Mouse (Mus musculus) MEL (cell line): ENCODE results near the gene Ect2l. TPM values are rescaled to one million over a fixed set of nuclear protein-coding genes. Genes with fewer than 3 reads are reported as not detected.

Experiments used
- DNase-seq: peaks from one replicate; pipeline ENCODE4 v3.0.0; 2011; ENCODE audit warnings: low read depth, low spot score
- H3K27ac ChIP-seq: 2 replicates; pipeline ENCODE4 v1.5.1; 2012; ENCODE audit warnings: low read depth, mild to moderate bottlenecking, control low read depth, low read length, moderate library complexity; ENCODE audit not compliant: control insufficient read depth
- H3K27me3 ChIP-seq, 2 experiments: fragments of 150-350 bp in 1 of 2; sonication (generic) in 1 of 2; 2 replicates each; pipeline ENCODE4 v1.6.1; 2012; ENCODE audit warnings: low read length in 2 of 2, mild to moderate bottlenecking in 2 of 2, improper control_type of control experiment in 1 of 2, moderate library complexity in 1 of 2; ENCODE audit not compliant: insufficient read depth in 2 of 2, control insufficient read depth in 1 of 2
- H3K36me3 ChIP-seq, 2 experiments: 2 replicates each; pipeline ENCODE4 v1.6.1; 2012 to 2014; ENCODE audit warnings: low read length in 2 of 2, improper control_type of control experiment in 1 of 2, inconsistent platforms in 1 of 2, mild to moderate bottlenecking in 1 of 2; ENCODE audit not compliant: insufficient read depth in 2 of 2, control insufficient read depth in 1 of 2
- H3K4me1 ChIP-seq, 2 experiments: fragments of 150-350 bp in 1 of 2; sonication (generic) in 1 of 2; 2 replicates each; pipeline ENCODE4 v1.6.1; 2012; ENCODE audit warnings: low read length in 2 of 2, improper control_type of control experiment in 1 of 2, mild to moderate bottlenecking in 1 of 2; ENCODE audit not compliant: insufficient read depth in 2 of 2, control insufficient read depth in 1 of 2
- H3K4me3 ChIP-seq, 2 experiments: fragments of 150-350 bp in 1 of 2; sonication (generic) in 1 of 2; 2 replicates each; pipeline ENCODE4 v1.5.1; 2012; ENCODE audit warnings: low read depth in 2 of 2, low read length in 2 of 2, mild to moderate bottlenecking in 2 of 2, moderate library complexity in 2 of 2, control low read depth in 1 of 2, improper control_type of control experiment in 1 of 2; ENCODE audit not compliant: control insufficient read depth in 1 of 2, insufficient read depth in 1 of 2
- H3K79me2 ChIP-seq: 2 replicates; pipeline ENCODE4 v1.6.1; 2012; ENCODE audit warnings: mild to moderate bottlenecking, low read length, moderate library complexity; ENCODE audit not compliant: control insufficient read depth, poor library complexity, insufficient read depth
- H3K9ac ChIP-seq: 2 replicates; pipeline ENCODE4 v1.6.1; 2012; ENCODE audit warnings: low read depth, mild to moderate bottlenecking, control low read depth, low read length, moderate library complexity; ENCODE audit not compliant: control insufficient read depth, poor library complexity, severe bottlenecking
- H3K9me3 ChIP-seq: fragments of 150-350 bp; sonication (generic); replicated peaks from 2 replicates; pipeline ENCODE4 v1.6.1; 2012; ENCODE audit warnings: mild to moderate bottlenecking, low read length, improper control_type of control experiment, moderate library complexity; ENCODE audit not compliant: insufficient read depth
- BHLHE40 ChIP-seq: IDR thresholded peaks from 2 replicates; pipeline ENCODE4 v1.6.1; 2012; ENCODE audit warnings: low read depth, mild to moderate bottlenecking, inconsistent platforms, low read length, improper control_type of control experiment, borderline replicate concordance
- CHD1 ChIP-seq: IDR thresholded peaks from 2 replicates; pipeline ENCODE4 v1.6.1; 2012; ENCODE audit warnings: low read depth, mild to moderate bottlenecking, inconsistent platforms, low read length, improper control_type of control experiment
- CTCF ChIP-seq, 3 experiments: IDR thresholded peaks in 2 of 3; conservative IDR thresholded peaks in 1 of 3; 2 replicates each; pipeline ENCODE4 v1.5.1; 2011 to 2012; ENCODE audit warnings: low read length in 3 of 3, low read depth in 2 of 3, mild to moderate bottlenecking in 2 of 3, improper control_type of control experiment in 1 of 3, inconsistent platforms in 1 of 3, mixed read lengths in 1 of 3, moderate library complexity in 1 of 3; ENCODE audit not compliant: control insufficient read depth in 1 of 3, insufficient read depth in 1 of 3, poor library complexity in 1 of 3, severe bottlenecking in 1 of 3
- ELF1 ChIP-seq: IDR thresholded peaks from 2 replicates; pipeline ENCODE4 v1.6.1; 2014; ENCODE audit warnings: low read depth, mild to moderate bottlenecking, inconsistent platforms, low read length, improper control_type of control experiment, moderate library complexity
- GABPA ChIP-seq: IDR thresholded peaks from 2 replicates; pipeline ENCODE4 v1.6.1; 2012; ENCODE audit warnings: low read depth, mild to moderate bottlenecking, inconsistent platforms, low read length, improper control_type of control experiment, moderate library complexity
- JUND ChIP-seq: IDR thresholded peaks from 2 replicates; pipeline ENCODE4 v1.6.1; 2011; ENCODE audit warnings: low read depth, mild to moderate bottlenecking, improper control_type of control experiment, low read length
- MAFK ChIP-seq: IDR thresholded peaks from 2 replicates; pipeline ENCODE4 v1.6.1; 2011; ENCODE audit warnings: low read depth, mild to moderate bottlenecking, low read length, improper control_type of control experiment, borderline replicate concordance
- MEF2A ChIP-seq: IDR thresholded peaks from 2 replicates; pipeline ENCODE4 v1.6.1; 2014; ENCODE audit warnings: low read depth, mild to moderate bottlenecking, inconsistent platforms, low read length, improper control_type of control experiment; ENCODE audit not compliant: poor library complexity, insufficient replicate concordance, severe bottlenecking; ENCODE audit errors: extremely low read depth
- MXI1 ChIP-seq: IDR thresholded peaks from 2 replicates; pipeline ENCODE4 v1.6.1; 2011; ENCODE audit warnings: mild to moderate bottlenecking, low read depth, low read length, improper control_type of control experiment
- MYB ChIP-seq: IDR thresholded peaks from 2 replicates; pipeline ENCODE4 v1.6.1; 2011; ENCODE audit warnings: mild to moderate bottlenecking, low read depth, low read length, improper control_type of control experiment
- MYC ChIP-seq: IDR thresholded peaks from 2 replicates; pipeline ENCODE4 v1.6.1; 2011; ENCODE audit warnings: low read depth, mild to moderate bottlenecking, low read length, improper control_type of control experiment, moderate library complexity
- NELFE ChIP-seq: IDR thresholded peaks from 2 replicates; pipeline ENCODE4 v1.6.1; 2011; ENCODE audit warnings: low read depth, low read length, improper control_type of control experiment
- NRF1 ChIP-seq: IDR thresholded peaks from 2 replicates; pipeline ENCODE4 v1.6.1; 2014; ENCODE audit warnings: low read depth, mild to moderate bottlenecking, inconsistent platforms, low read length, improper control_type of control experiment, moderate library complexity; ENCODE audit not compliant: poor library complexity, insufficient read depth, severe bottlenecking
- POLR2A ChIP-seq, 2 experiments: IDR thresholded peaks; 2 replicates each; pipeline ENCODE4 v1.6.1; 2011 to 2012; ENCODE audit warnings: low read length in 2 of 2, mild to moderate bottlenecking in 2 of 2, control low read depth in 1 of 2, improper control_type of control experiment in 1 of 2, low read depth in 1 of 2, moderate library complexity in 1 of 2; ENCODE audit not compliant: control insufficient read depth in 1 of 2, insufficient read depth in 1 of 2, poor library complexity in 1 of 2
- POLR2AphosphoS2 ChIP-seq: IDR thresholded peaks from 2 replicates; pipeline ENCODE4 v1.6.1; 2011; ENCODE audit warnings: low read length, improper control_type of control experiment
- RAD21 ChIP-seq: IDR thresholded peaks from 2 replicates; pipeline ENCODE4 v1.6.1; 2011; ENCODE audit warnings: mild to moderate bottlenecking, low read depth, low read length, improper control_type of control experiment
- RCOR1 ChIP-seq: IDR thresholded peaks from 2 replicates; pipeline ENCODE4 v1.6.1; 2012; ENCODE audit warnings: low read depth, mild to moderate bottlenecking, inconsistent platforms, low read length, improper control_type of control experiment
- SIN3A ChIP-seq: IDR thresholded peaks from 2 replicates; pipeline ENCODE4 v1.6.1; 2012; ENCODE audit warnings: low read length, improper control_type of control experiment, inconsistent platforms
- SMC3 ChIP-seq: IDR thresholded peaks from 2 replicates; pipeline ENCODE4 v1.6.1; 2011; ENCODE audit warnings: low read depth, low read length, improper control_type of control experiment
- TBP ChIP-seq: IDR thresholded peaks from 2 replicates; pipeline ENCODE4 v1.8.0; 2011; ENCODE audit warnings: low read depth, low read length, improper control_type of control experiment
- TCF12 ChIP-seq: IDR thresholded peaks from 2 replicates; pipeline ENCODE4 v1.6.1; 2014; ENCODE audit warnings: low read depth, mild to moderate bottlenecking, inconsistent platforms, low read length, improper control_type of control experiment, moderate library complexity
- UBTF ChIP-seq: IDR thresholded peaks from 2 replicates; pipeline ENCODE4 v1.6.1; 2012; ENCODE audit warnings: low read depth, mild to moderate bottlenecking, inconsistent platforms, low read length, improper control_type of control experiment, moderate library complexity, borderline replicate concordance; ENCODE audit not compliant: insufficient read depth
- USF1 ChIP-seq: IDR thresholded peaks from 2 replicates; pipeline ENCODE4 v1.6.1; 2014; ENCODE audit warnings: low read depth, mild to moderate bottlenecking, inconsistent platforms, low read length, improper control_type of control experiment, moderate library complexity
- ZC3H11A ChIP-seq: IDR thresholded peaks from 2 replicates; pipeline ENCODE4 v1.6.1; 2012; ENCODE audit warnings: low read depth, mild to moderate bottlenecking, inconsistent platforms, low read length, improper control_type of control experiment
- ZKSCAN1 ChIP-seq: IDR thresholded peaks from 2 replicates; pipeline ENCODE4 v1.6.1; 2012; ENCODE audit warnings: low read depth, mild to moderate bottlenecking, inconsistent platforms, low read length, improper control_type of control experiment, moderate library complexity
- ZNF384 ChIP-seq: IDR thresholded peaks from 2 replicates; pipeline ENCODE4 v1.6.1; 2012; ENCODE audit warnings: low read depth, mild to moderate bottlenecking, inconsistent platforms, low read length, improper control_type of control experiment
- polyA plus RNA-seq, 2 experiments: library from polyadenylated mRNA; stranded (reverse) in 1 of 2; unstranded in 1 of 2; fragments of >175 nt in 1 of 2; fragments of >200 nt in 1 of 2; gene quantifications; 2 replicates each; pipeline versions ENCODE4 v1.2.1 to v1.2.4; 2012; ENCODE audit warnings: low replicate concordance in 2 of 2, low read depth in 1 of 2; ENCODE audit not compliant: insufficient read length in 2 of 2, insufficient read depth in 1 of 2, missing spikeins in 1 of 2
- total RNA-seq: library from RNA; depleted of rRNA; stranded (reverse); fragments of 300-350 nt; gene quantifications from 2 replicates; pipeline ENCODE4 v1.2.3, GENCODE M21; 2012

Ect2l gene
- total and polyA plus RNA-seq, 3 experiments, result not detected

GRCm38 (mm10) chr10:18198286-18199015 is 12.2 kb downstream of the Ect2l start:
- H3K27me3 ChIP-seq, result no peaks in the 10 kb centered on the region
- no peak overlapping the region for H3K9ac ChIP-seq
- no peaks in the 10 kb centered on the region for H3K36me3 ChIP-seq
- TF ChIP-seq MAFK (no peak), MXI1 (no peak), ZNF384 (no peak), RAD21 (no peak), TBP (no peak), NRF1 (no peak), ELF1 (no peak), ZKSCAN1 (no peak), CHD1 (no peak), NELFE (no peak), MYB (no peak), MEF2A (no peak)
- H3K9me3 ChIP-seq, result no peaks in the 10 kb centered on the region
- H3K79me2 ChIP-seq, result no peaks in the 10 kb centered on the region
- H3K27ac ChIP-seq, result no peak overlapping the region
- H3K4me1 ChIP-seq, result no peaks in the 10 kb centered on the region
- no peak for DNase-seq
- H3K4me3 ChIP-seq, result no peak overlapping the region

GRCm38 (mm10) chr10:18197206-18197979 is 13.3 kb downstream of the Ect2l start:
- Histone ChIP-seq H3K4me1 (no peaks in the 10 kb centered on the region), H3K36me3 (no peaks in the 10 kb centered on the region), H3K27me3 (no peaks in the 10 kb centered on the region), H3K9me3 (no peaks in the 10 kb centered on the region), H3K9ac (peak overlapping the region; percentile 31), H3K27ac (no peak overlapping the region), H3K4me3 (peak overlapping the region; percentile 41 to 65), H3K79me2 (no peaks in the 10 kb centered on the region)
- DNase-seq, result peak; percentile 82
- TF ChIP-seq MYB, result no peak
- no peak for TF ChIP-seq TCF12
- no peak for TF ChIP-seq POLR2A (IDR thresholded peaks at IDR 0.05; ENCODE audit: control insufficient read depth in 1 of 2, insufficient read depth in 1 of 2, low read depth in 1 of 2, low read length in 2 of 2, poor library complexity in 1 of 2)
- no peak for TF ChIP-seq BHLHE40
- no peak for TF ChIP-seq TBP
- no peak for TF ChIP-seq MEF2A
- peak; percentile 88 for TF ChIP-seq RAD21
- TF ChIP-seq MXI1, result no peak
- no peak for TF ChIP-seq CHD1
- TF ChIP-seq UBTF, result no peak
- TF ChIP-seq SMC3, result peak; percentile 95
- no peak for TF ChIP-seq USF1
- TF ChIP-seq CTCF (IDR thresholded peaks at IDR 0.05 in 2 of 3, conservative IDR thresholded peaks at IDR 0.05 in 1 of 3; ENCODE audit: control insufficient read depth in 1 of 3, insufficient read depth in 1 of 3, low read depth in 2 of 3, low read length in 3 of 3, poor library complexity in 1 of 3, severe bottlenecking in 1 of 3), result peak; percentile 43 to 84 (median 84); a peak in 5 of 6 replicates
- TF ChIP-seq MAFK, result no peak
- no peak for TF ChIP-seq POLR2AphosphoS2
- peak; percentile 93 for TF ChIP-seq ZC3H11A
- no peak for TF ChIP-seq MYC
- TF ChIP-seq GABPA, result no peak
- TF ChIP-seq RCOR1, result no peak
- TF ChIP-seq NRF1, result no peak
- no peak for TF ChIP-seq JUND
- TF ChIP-seq SIN3A, result peak; percentile 35; the same call in 1 of the 2 replicates
